9 mouse cellular contexts compared by ENCODE assay signal in genomic region chr5:142404307-142404706, GRCm38 (mm10). TPM values are rescaled to one million over a fixed set of nuclear protein-coding genes. Genes with fewer than 3 reads are reported as not detected.
DNase-seq lines count a peak whose midpoint lies in the region; ATAC-seq and TF ChIP-seq lines count a peak whose summit lies in the region.
"Had no signal": no experiment of that assay in that cellular context is flagged by ENCODE, and none has a peak within 500 bp of the region (broad histone marks: within the 10 kb centered on the region; RNA-seq: fewer than 3 reads in every experiment).

No protein-coding gene starts in this region.

- 0 out of 2 replicates have a peak overlapping the region, but pooled peaks have one; percentile 39 for H3K9ac ChIP-seq in liver, embryonic 13.5 days
- no peak overlapping the region for H3K9ac ChIP-seq in liver, embryonic 12.5 days
- no peak overlapping the region for H3K9ac ChIP-seq in intestine, postnatal 0 days (ENCODE audit: low read depth, low read length)

- 50% methylated on average over 1 of the region's 1 CpGs for WGBS in liver, embryonic 13.5 days (ENCODE audit: insufficient replicate concordance)
- 75% methylated on average over 1 of the region's 1 CpGs for WGBS in liver, embryonic 12.5 days (ENCODE audit: insufficient replicate concordance)
- WGBS in intestine, postnatal 0 days: 63% methylated on average over 1 of the region's 1 CpGs
- 35% methylated on average over 1 of the region's 1 CpGs for WGBS in small intestine, adult 2 months

- ATAC-seq in liver, embryonic 13.5 days (ENCODE audit: low read depth): no peak
- ATAC-seq in liver, embryonic 12.5 days: no peak
- no peak for ATAC-seq in intestine, postnatal 0 days

- peak overlapping the region; percentile 2; the same call in 1 of the 2 replicates for H3K27ac ChIP-seq in gastrocnemius, adult 2 months
- H3K27ac ChIP-seq in liver, embryonic 13.5 days: peak overlapping the region; percentile 39; the same call in 1 of the 2 replicates
- H3K27ac ChIP-seq in liver, embryonic 12.5 days: no peak overlapping the region
- peak overlapping the region; percentile 21; the same call in 1 of the 2 replicates for H3K27ac ChIP-seq in intestine, postnatal 0 days (ENCODE audit: low read depth, low read length)
- peak overlapping the region; percentile 24 for H3K27ac ChIP-seq in small intestine, adult 2 months (ENCODE audit: insufficient read depth, low read depth, low read length)

- H3K4me1 ChIP-seq in liver, embryonic 13.5 days (replicated peaks): peaks cover 88% of the 10 kb centered on the region
- H3K4me1 ChIP-seq in liver, embryonic 12.5 days: peaks cover 78% of the 10 kb centered on the region
- peaks cover 8% of the 10 kb centered on the region; the same call in 1 of the 2 replicates for H3K4me1 ChIP-seq in intestine, postnatal 0 days (replicated peaks; ENCODE audit: control insufficient read depth, insufficient read depth, low read length)
- peaks cover 28% of the 10 kb centered on the region; the same call in 1 of the 2 replicates for H3K4me1 ChIP-seq in small intestine, adult 2 months (ENCODE audit: control insufficient read depth, insufficient read depth, insufficient read length, low read length)

- no peak for TF ChIP-seq CTCF in gastrocnemius, adult 2 months (IDR thresholded peaks at IDR 0.05)
- no peak for TF ChIP-seq CTCF in intestine, postnatal 0 days (IDR thresholded peaks at IDR 0.05; ENCODE audit: low read depth)
- TF ChIP-seq CTCF in small intestine, adult 2 months (IDR thresholded peaks at IDR 0.05; ENCODE audit: extremely low read depth, insufficient read length, insufficient replicate concordance, low read depth, low read length): no peak

- H3K27me3 ChIP-seq in liver, embryonic 13.5 days: no peaks in the 10 kb centered on the region
- no peaks in the 10 kb centered on the region for H3K27me3 ChIP-seq in liver, embryonic 12.5 days (replicated peaks)
- H3K27me3 ChIP-seq in intestine, postnatal 0 days (replicated peaks; ENCODE audit: control insufficient read depth, insufficient read depth, low read length): no peaks in the 10 kb centered on the region
- H3K27me3 ChIP-seq in small intestine, adult 2 months (ENCODE audit: control insufficient read depth, insufficient read depth, low read length): no peaks in the 10 kb centered on the region

- intact Hi-C loops in gastrocnemius, adult 2 months (cut with DNase I): no loop called here

- H3K36me3 ChIP-seq in liver, embryonic 13.5 days: peaks cover 15% of the 10 kb centered on the region; the same call in 1 of the 2 replicates
- peaks cover 30% of the 10 kb centered on the region for H3K36me3 ChIP-seq in liver, embryonic 12.5 days
- H3K36me3 ChIP-seq in intestine, postnatal 0 days (ENCODE audit: control insufficient read depth, insufficient read depth): peaks cover 8% of the 10 kb centered on the region; the same call in 1 of the 2 replicates
- H3K36me3 ChIP-seq in small intestine, adult 2 months (ENCODE audit: control insufficient read depth, insufficient read depth, low read length): peaks cover 5% of the 10 kb centered on the region

- no peak for DNase-seq in gastrocnemius, adult 2 months
- DNase-seq in gastrocnemius, postnatal 10 days: no peak
- no peak for DNase-seq in liver, embryonic 13.5 days
- no peak for DNase-seq in MN1 (ENCODE audit: low spot score)
- DNase-seq in adrenal gland, postnatal 25 days: no peak
- DNase-seq: B cell, adult 2 months had no signal

- H3K4me3 ChIP-seq in gastrocnemius, adult 2 months: peak overlapping the region; percentile 97
- no peak overlapping the region for H3K4me3 ChIP-seq in liver, embryonic 13.5 days (replicated peaks)
- H3K4me3 ChIP-seq in liver, embryonic 12.5 days: no peak overlapping the region
- H3K4me3 ChIP-seq in intestine, postnatal 0 days (ENCODE audit: low read depth, low read length): no peak overlapping the region
- H3K4me3 ChIP-seq in small intestine, adult 2 months (ENCODE audit: low read depth, low read length): no peak overlapping the region

- peak overlapping the region; percentile 10; the same call in 1 of the 2 replicates for H3K4me2 ChIP-seq in liver, embryonic 13.5 days
- no peak overlapping the region for H3K4me2 ChIP-seq in liver, embryonic 12.5 days
- H3K4me2 ChIP-seq in intestine, postnatal 0 days (replicated peaks; ENCODE audit: low read depth): no peak overlapping the region; the same call in 1 of the 2 replicates

- no peak for TF ChIP-seq POLR2A in small intestine, adult 2 months (IDR thresholded peaks at IDR 0.05; ENCODE audit: low read depth, low read length)

- no peaks in the 10 kb centered on the region for H3K9me3 ChIP-seq in liver, embryonic 13.5 days (replicated peaks)
- no peaks in the 10 kb centered on the region for H3K9me3 ChIP-seq in liver, embryonic 12.5 days (replicated peaks)
- no peaks in the 10 kb centered on the region for H3K9me3 ChIP-seq in intestine, postnatal 0 days (ENCODE audit: control insufficient read depth)

RNA-seq across cellular contexts. Expression of gene Foxk1, which starts 3.0 kb away (rescaled TPM):
- 10 to 100 TPM; 12.2 to 18.9 TPM for total RNA-seq in gastrocnemius, adult 2 months (2021)
- 10 to 100 TPM; 17.5 to 19.1 TPM for total RNA-seq in gastrocnemius, postnatal 10 days (2021)
- 1.7 and 1.8 TPM in 2 replicates for polyA plus RNA-seq in liver, embryonic 13.5 days (2015; fragmentation: Nextera tagmentation; extraction: Ambion mirVana)
- 3.1 and 4.1 TPM in 2 replicates for polyA plus RNA-seq in liver, embryonic 12.5 days (2016; fragmentation: Nextera tagmentation; extraction: Ambion mirVana)
- polyA plus RNA-seq in intestine, postnatal 0 days (2015; fragmentation: Nextera tagmentation; extraction: Ambion mirVana): 2.6 and 4.5 TPM in 2 replicates
- polyA plus RNA-seq in small intestine, adult 2 months (2012; rRNA removed): 11.2 and 58.0 TPM in 2 replicates
- 24.2 and 27.3 TPM in 2 replicates for total RNA-seq in adrenal gland, postnatal 25 days (2021)

RNA-seq across cellular contexts. Expression of gene Ap5z1, which starts 59.4 kb away (rescaled TPM):
- 1 to 10 TPM; 3.7 to 5.0 TPM for total RNA-seq in gastrocnemius, adult 2 months (2021)
- total RNA-seq in gastrocnemius, postnatal 10 days (2021): 1 to 10 TPM; 4.3 to 4.8 TPM
- polyA plus RNA-seq in liver, embryonic 13.5 days (2015; fragmentation: Nextera tagmentation; extraction: Ambion mirVana): 4.5 and 5.0 TPM in 2 replicates
- polyA plus RNA-seq in liver, embryonic 12.5 days (2016; fragmentation: Nextera tagmentation; extraction: Ambion mirVana): 6.8 and 7.4 TPM in 2 replicates
- polyA plus RNA-seq in intestine, postnatal 0 days (2015; fragmentation: Nextera tagmentation; extraction: Ambion mirVana): 9.0 and 9.8 TPM in 2 replicates
- polyA plus RNA-seq in small intestine, adult 2 months (2012; rRNA removed): 15.0 and 37.6 TPM in 2 replicates
- total RNA-seq in adrenal gland, postnatal 25 days (2021): 17.7 and 28.4 TPM in 2 replicates
